Mouse (Mus musculus): ENCODE data around the gene 2310034G01Rik. TPM values are rescaled to one million over a fixed set of nuclear protein-coding genes. Genes with fewer than 3 reads are reported as not detected.
A peak's percentile ranks its signal among the peaks of the same experiment; 100 is the strongest.

2310034G01Rik gene
- polyA plus RNA-seq, 1 experiment, result 0.43 TPM

DNA sequence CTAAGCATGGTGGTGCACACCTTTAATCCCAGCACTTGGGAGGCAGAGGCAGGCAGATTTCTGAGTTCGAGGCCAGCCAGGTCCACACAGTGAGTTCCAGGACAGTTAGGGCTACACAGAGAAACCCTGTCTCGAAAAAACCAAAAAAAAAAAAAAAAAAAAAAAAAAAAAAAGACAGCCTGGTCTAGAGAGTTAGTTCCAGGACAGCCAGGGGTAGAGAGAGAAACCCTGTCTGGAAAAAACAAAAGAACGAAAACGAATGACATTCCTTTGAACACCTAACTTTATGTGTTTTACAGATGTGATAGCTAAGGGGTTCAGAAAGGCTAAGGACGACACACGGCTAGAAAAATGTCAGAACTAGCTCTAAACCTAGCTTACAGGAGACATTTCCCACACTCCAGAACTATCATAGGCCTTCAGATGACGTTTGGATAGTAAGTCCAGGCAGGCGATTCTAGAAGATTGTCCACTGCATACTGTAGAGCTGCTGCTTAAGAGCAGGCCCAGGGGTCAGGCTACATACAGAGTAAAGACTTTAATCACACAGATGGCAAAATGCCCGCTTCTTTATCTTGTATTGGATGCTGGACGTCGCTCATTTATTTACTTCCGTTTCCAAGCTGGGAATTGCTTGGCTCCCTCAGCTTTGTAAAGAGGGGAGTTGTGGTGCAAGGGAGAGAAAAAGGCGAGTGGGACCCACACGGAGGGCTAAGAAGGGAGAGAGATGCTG is 2.0 kb downstream of the 2310034G01Rik start:
- WGBS, result 45% methylated on average over 14 of the region's 14 CpGs
- Histone ChIP-seq H3K36me3 (ENCODE audit: control insufficient read depth, insufficient read depth, low read length) (no peaks in the 10 kb centered on the region), H3K4me1 (replicated peaks; ENCODE audit: control insufficient read depth, insufficient read depth, low read length) (peaks cover 9% of the 10 kb centered on the region), H3K27ac (ENCODE audit: control insufficient read depth, insufficient read depth, low read length) (no peak overlapping the region), H3K4me3 (ENCODE audit: control insufficient read depth, insufficient read depth, low read length) (peak overlapping the region; percentile 57), H3K27me3 (ENCODE audit: control insufficient read depth, insufficient read depth, low read length) (peaks cover 2% of the 10 kb centered on the region; the same call in 1 of the 2 replicates)
- no peak for TF ChIP-seq POLR2A (IDR thresholded peaks at IDR 0.05; ENCODE audit: control insufficient read depth, extremely low read depth, insufficient read depth, low read length, poor library complexity)
- no peak for TF ChIP-seq CTCF (IDR thresholded peaks at IDR 0.05; ENCODE audit: borderline replicate concordance, control insufficient read depth, extremely low read depth, insufficient read depth, low read length, poor library complexity)
- no peak for DNase-seq

DNA sequence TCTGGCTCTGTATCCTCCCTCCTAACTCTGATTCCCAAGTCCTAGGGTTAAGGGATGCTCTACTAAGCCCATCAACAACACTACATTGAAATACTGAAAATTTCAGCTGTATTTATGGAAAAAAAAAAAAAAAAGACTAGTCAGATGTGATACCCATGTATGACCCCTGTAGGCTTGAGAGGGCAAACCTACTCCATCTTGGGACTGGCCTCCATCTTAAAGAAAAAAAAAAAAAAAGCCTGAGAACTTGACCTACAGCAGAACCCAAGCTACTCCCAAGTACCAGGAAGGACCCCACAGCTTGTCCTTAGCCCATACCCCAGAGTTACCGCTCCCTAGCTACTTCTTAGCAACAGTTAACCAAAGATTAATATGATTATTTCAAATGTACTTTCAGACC is 3.0 kb downstream of the 2310034G01Rik start:
- 95% methylated on average over 1 of the region's 1 CpGs for WGBS

GRCm38 (mm10) chr19:46344710-46345419 is 5.2 kb downstream of the 2310034G01Rik start:
- Histone ChIP-seq H3K27me3 (ENCODE audit: control insufficient read depth, insufficient read depth, low read length) (peaks cover 2% of the 10 kb centered on the region; the same call in 1 of the 2 replicates), H3K36me3 (ENCODE audit: control insufficient read depth, insufficient read depth, low read length) (no peaks in the 10 kb centered on the region), H3K27ac (ENCODE audit: control insufficient read depth, insufficient read depth, low read length) (no peak overlapping the region), H3K4me3 (ENCODE audit: control insufficient read depth, insufficient read depth, low read length) (no peak overlapping the region), H3K4me1 (replicated peaks; ENCODE audit: control insufficient read depth, insufficient read depth, low read length) (peaks cover 9% of the 10 kb centered on the region)
- WGBS, result 59% methylated on average over 7 of the region's 7 CpGs
- DNase-seq, result no peak
- TF ChIP-seq CTCF (IDR thresholded peaks at IDR 0.05; ENCODE audit: borderline replicate concordance, control insufficient read depth, extremely low read depth, insufficient read depth, low read length, poor library complexity) (no peak), POLR2A (IDR thresholded peaks at IDR 0.05; ENCODE audit: control insufficient read depth, extremely low read depth, insufficient read depth, low read length, poor library complexity) (no peak)

More for the DNA sequence above, 3.0 kb downstream of the 2310034G01Rik start:
- H3K27ac ChIP-seq (ENCODE audit: control insufficient read depth, insufficient read depth, low read length), result no peak overlapping the region
- H3K27me3 ChIP-seq (ENCODE audit: control insufficient read depth, insufficient read depth, low read length), result peaks cover 2% of the 10 kb centered on the region; the same call in 1 of the 2 replicates
- no peaks in the 10 kb centered on the region for H3K36me3 ChIP-seq (ENCODE audit: control insufficient read depth, insufficient read depth, low read length)
- no peak for DNase-seq
- TF ChIP-seq CTCF (IDR thresholded peaks at IDR 0.05; ENCODE audit: borderline replicate concordance, control insufficient read depth, extremely low read depth, insufficient read depth, low read length, poor library complexity), result no peak
- TF ChIP-seq POLR2A (IDR thresholded peaks at IDR 0.05; ENCODE audit: control insufficient read depth, extremely low read depth, insufficient read depth, low read length, poor library complexity), result no peak
- H3K4me1 ChIP-seq (replicated peaks; ENCODE audit: control insufficient read depth, insufficient read depth, low read length), result peaks cover 9% of the 10 kb centered on the region
- no peak overlapping the region for H3K4me3 ChIP-seq (ENCODE audit: control insufficient read depth, insufficient read depth, low read length)

DNA sequence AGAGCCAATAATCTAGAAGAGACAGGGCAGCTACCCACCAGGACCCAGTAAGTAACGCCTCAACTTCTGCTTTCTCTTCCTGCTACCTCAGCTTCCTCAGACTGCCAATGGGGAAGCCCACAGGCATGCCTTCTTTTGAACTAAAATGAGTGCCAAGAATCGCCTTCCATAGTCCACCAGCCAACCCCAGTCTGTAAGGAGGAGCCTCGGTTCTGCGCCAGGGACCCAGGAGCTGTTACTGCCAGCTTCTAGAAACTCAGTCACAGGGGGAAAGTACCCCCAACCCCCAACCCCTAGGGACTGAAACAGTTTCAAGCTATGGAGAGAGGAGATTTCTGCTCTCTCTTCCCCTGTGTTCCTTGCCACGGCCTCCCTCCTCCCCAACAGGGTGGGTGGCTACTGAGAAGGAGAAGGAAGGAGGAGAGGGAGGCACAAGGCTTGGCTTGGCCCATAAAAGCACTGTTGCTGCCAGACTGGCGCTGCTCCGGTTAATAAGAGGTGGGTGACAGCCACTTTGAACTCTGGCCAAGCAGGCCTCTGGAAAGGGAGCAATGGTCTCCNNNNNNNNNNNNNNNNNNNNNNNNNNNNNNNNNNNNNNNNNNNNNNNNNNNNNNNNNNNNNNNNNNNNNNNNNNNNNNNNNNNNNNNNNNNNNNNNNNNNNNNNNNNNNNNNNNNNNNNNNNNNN is 10.7 kb downstream of the 2310034G01Rik start:
- Histone ChIP-seq H3K27ac (ENCODE audit: control insufficient read depth, insufficient read depth, low read length) (peak overlapping the region; percentile 13; the same call in 1 of the 2 replicates), H3K27me3 (ENCODE audit: control insufficient read depth, insufficient read depth, low read length) (no peaks in the 10 kb centered on the region), H3K4me1 (replicated peaks; ENCODE audit: control insufficient read depth, insufficient read depth, low read length) (peaks cover 15% of the 10 kb centered on the region), H3K4me3 (ENCODE audit: control insufficient read depth, insufficient read depth, low read length) (no peak overlapping the region), H3K36me3 (ENCODE audit: control insufficient read depth, insufficient read depth, low read length) (no peaks in the 10 kb centered on the region)
- no peak for DNase-seq
- TF ChIP-seq CTCF (IDR thresholded peaks at IDR 0.05; ENCODE audit: borderline replicate concordance, control insufficient read depth, extremely low read depth, insufficient read depth, low read length, poor library complexity), result no peak
- TF ChIP-seq POLR2A (IDR thresholded peaks at IDR 0.05; ENCODE audit: control insufficient read depth, extremely low read depth, insufficient read depth, low read length, poor library complexity), result no peak
- 26% methylated on average over 7 of the region's 7 CpGs for WGBS

- 4% methylated on average over 6 of the region's 6 CpGs for WGBS
- TF ChIP-seq POLR2A (IDR thresholded peaks at IDR 0.05; ENCODE audit: control insufficient read depth, extremely low read depth, insufficient read depth, low read length, poor library complexity), result no peak
- no peak for TF ChIP-seq CTCF (IDR thresholded peaks at IDR 0.05; ENCODE audit: borderline replicate concordance, control insufficient read depth, extremely low read depth, insufficient read depth, low read length, poor library complexity)
- no peak overlapping the region for H3K4me3 ChIP-seq (ENCODE audit: control insufficient read depth, insufficient read depth, low read length)
- no peaks in the 10 kb centered on the region for H3K36me3 ChIP-seq (ENCODE audit: control insufficient read depth, insufficient read depth, low read length)
- no peak for DNase-seq
- H3K27ac ChIP-seq (ENCODE audit: control insufficient read depth, insufficient read depth, low read length), result no peak overlapping the region
- H3K27me3 ChIP-seq (ENCODE audit: control insufficient read depth, insufficient read depth, low read length), result no peaks in the 10 kb centered on the region
- peaks cover 15% of the 10 kb centered on the region for H3K4me1 ChIP-seq (replicated peaks; ENCODE audit: control insufficient read depth, insufficient read depth, low read length)
These were observed 11.2 kb downstream of the 2310034G01Rik start for GRCm38 (mm10) chr19:46338942-46339286.

DNA sequence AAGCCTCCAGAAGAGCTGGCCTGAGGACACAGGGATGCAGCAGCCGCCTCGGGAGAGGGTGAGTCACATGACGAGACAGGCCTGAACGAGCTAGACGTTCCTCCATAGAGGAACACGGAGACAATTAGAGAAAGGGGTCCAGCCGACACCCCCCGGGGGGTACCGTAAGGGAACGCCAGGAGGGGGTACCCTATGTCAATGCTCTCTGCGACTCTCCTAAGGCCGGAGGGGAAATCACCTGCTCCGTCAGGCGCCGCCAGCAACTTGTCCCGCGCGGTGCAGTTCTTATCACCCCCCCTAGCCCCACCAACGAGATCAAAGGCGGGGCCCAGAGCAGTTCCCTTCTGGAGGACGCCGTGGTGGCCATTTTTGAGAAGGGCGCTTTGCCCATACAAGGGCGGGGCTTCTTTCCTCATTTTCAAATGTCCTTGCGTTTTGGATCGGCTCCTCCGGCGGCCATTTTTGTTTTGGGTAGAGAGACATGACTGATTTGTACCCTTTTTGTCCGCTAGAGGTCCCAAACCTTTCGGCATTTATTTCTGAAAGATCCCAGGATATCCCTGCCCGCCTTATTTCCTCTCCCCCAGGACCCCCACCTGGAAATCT is 11.7 kb downstream of the 2310034G01Rik start, which contains the start of gene Cuedc2:
Cuedc2 (minus strand) TSS at position 372 of the 606 bp plus-strand sequence.
- Histone ChIP-seq H3K4me1 (replicated peaks; ENCODE audit: control insufficient read depth, insufficient read depth, low read length) (peaks cover 15% of the 10 kb centered on the region), H3K27ac (ENCODE audit: control insufficient read depth, insufficient read depth, low read length) (peak within 1 kb of the TSS; percentile 13; the same call in 1 of the 2 replicates), H3K4me3 (ENCODE audit: control insufficient read depth, insufficient read depth, low read length) (peak within 1 kb of the TSS; percentile 72), H3K36me3 (ENCODE audit: control insufficient read depth, insufficient read depth, low read length) (no peaks in the 10 kb centered on the region), H3K27me3 (ENCODE audit: control insufficient read depth, insufficient read depth, low read length) (no peaks in the 10 kb centered on the region)
- DNase-seq, result peak; percentile 96
- 0 out of 2 replicates have a peak, but pooled peaks have one; percentile 9 for TF ChIP-seq POLR2A (IDR thresholded peaks at IDR 0.05; ENCODE audit: control insufficient read depth, extremely low read depth, insufficient read depth, low read length, poor library complexity)
- 0 out of 2 replicates have a peak, but pooled peaks have one; percentile 11 for TF ChIP-seq CTCF (IDR thresholded peaks at IDR 0.05; ENCODE audit: borderline replicate concordance, control insufficient read depth, extremely low read depth, insufficient read depth, low read length, poor library complexity)
- under 1% methylated on average over 31 of the region's 31 CpGs for WGBS
